Mouse (Mus musculus): ENCODE data around the gene Fus. TPM values are rescaled to one million over a fixed set of nuclear protein-coding genes. Genes with fewer than 3 reads are reported as not detected.

Gene Fus
- total and polyA plus RNA-seq, 2 experiments = 28.6 to 102 TPM

DNA sequence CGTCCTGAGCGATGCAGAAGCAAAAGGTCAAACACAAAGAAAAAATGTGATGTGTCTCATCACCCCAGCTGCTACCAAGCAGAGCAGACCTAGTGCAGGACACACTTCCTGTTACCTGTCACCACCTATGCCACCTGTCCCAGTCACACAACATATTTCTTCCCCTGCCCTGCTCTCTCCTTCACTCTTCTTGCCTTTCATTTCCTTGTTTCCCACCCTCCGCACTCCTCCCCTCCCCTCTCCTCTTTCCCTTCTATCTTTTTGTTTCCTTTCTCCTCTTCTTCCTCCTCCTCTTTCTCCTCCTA is 65.7 kb downstream of the Fus start:
- no peak for DNase-seq (ENCODE audit: extremely low read depth, low read depth, low spot score)
- no peak overlapping the region for H3K4me3 ChIP-seq (ENCODE audit: insufficient read depth, low read depth, low read length)
- H3K36me3 ChIP-seq (ENCODE audit: control insufficient read depth, insufficient read depth, low read length) = no peaks in the 10 kb centered on the region
- WGBS = 89% methylated on average over 3 of the region's 3 CpGs
- TF ChIP-seq POLR2A (IDR thresholded peaks at IDR 0.05; ENCODE audit: extremely low read depth, insufficient read depth, low read length) (no peak), CTCF (IDR thresholded peaks at IDR 0.05; ENCODE audit: low read depth, low read length) (no peak)
- no peak overlapping the region for H3K9ac ChIP-seq (ENCODE audit: low read depth, low read length)
- H3K27ac ChIP-seq (replicated peaks; ENCODE audit: insufficient read depth, low read depth, low read length) = peak overlapping the region; percentile 99
- peaks cover 15% of the 10 kb centered on the region for H3K4me1 ChIP-seq (ENCODE audit: control insufficient read depth, insufficient read depth, low read length)
- no peaks in the 10 kb centered on the region for H3K27me3 ChIP-seq (ENCODE audit: control insufficient read depth, insufficient read depth, low read length)
- H3K79me2 ChIP-seq (ENCODE audit: control insufficient read depth, insufficient read depth, low read length) = no peaks in the 10 kb centered on the region

DNA sequence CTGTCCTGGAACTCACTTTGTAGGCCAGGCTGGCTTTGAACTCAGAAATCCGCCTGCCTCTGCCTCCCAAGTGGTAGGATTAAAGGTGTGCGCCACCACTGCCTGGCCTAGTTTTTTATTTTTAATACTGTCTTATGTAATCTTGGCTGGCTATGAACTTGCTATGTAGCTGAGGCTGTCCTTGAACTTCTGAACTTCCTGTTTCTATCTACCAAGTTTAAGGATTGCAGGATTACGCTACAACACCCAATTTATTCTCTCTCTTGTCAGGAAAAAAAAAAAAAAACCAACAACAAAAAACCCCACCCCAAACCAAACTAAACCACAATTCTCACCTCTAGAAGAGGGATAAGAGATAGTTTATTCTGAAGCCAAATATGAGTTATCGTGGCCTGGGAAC is 66.4 kb downstream of the Fus start:
- H3K36me3 ChIP-seq (ENCODE audit: control insufficient read depth, insufficient read depth, low read length) = no peaks in the 10 kb centered on the region
- no peaks in the 10 kb centered on the region for H3K27me3 ChIP-seq (ENCODE audit: control insufficient read depth, insufficient read depth, low read length)
- no peaks in the 10 kb centered on the region for H3K79me2 ChIP-seq (ENCODE audit: control insufficient read depth, insufficient read depth, low read length)
- no peak overlapping the region for H3K9ac ChIP-seq (ENCODE audit: low read depth, low read length)
- DNase-seq (ENCODE audit: extremely low read depth, low read depth, low spot score) = peak; percentile 59
- H3K4me1 ChIP-seq (ENCODE audit: control insufficient read depth, insufficient read depth, low read length) = peaks cover 15% of the 10 kb centered on the region
- no peak overlapping the region for H3K27ac ChIP-seq (replicated peaks; ENCODE audit: insufficient read depth, low read depth, low read length)
- TF ChIP-seq CTCF (IDR thresholded peaks at IDR 0.05; ENCODE audit: low read depth, low read length) (no peak), POLR2A (IDR thresholded peaks at IDR 0.05; ENCODE audit: extremely low read depth, insufficient read depth, low read length) (no peak)
- WGBS = 59% methylated on average over 4 of the region's 4 CpGs
- H3K4me3 ChIP-seq (ENCODE audit: insufficient read depth, low read depth, low read length) = no peak overlapping the region

Other genes starting within 250 kb of the Fus start
- gene Ctf2, start 235.3 kb upstream of the Fus start, total RNA-seq (2014; rRNA removed) = not detected in 2 replicates
- gene Ctf2, start 235.3 kb upstream of the Fus start, polyA plus RNA-seq (2012; rRNA removed) = not detected in 2 replicates
- 1.9 and 2.4 TPM in 2 replicates for gene Fbxl19, start 222.9 kb upstream of the Fus start, total RNA-seq (2014; rRNA removed)
- 3.9 and 4.7 TPM in 2 replicates for gene Fbxl19, start 222.9 kb upstream of the Fus start, polyA plus RNA-seq (2012; rRNA removed)
- gene Orai3, start 197.6 kb upstream of the Fus start, total RNA-seq (2014; rRNA removed) = 10.2 and 14.7 TPM in 2 replicates
- gene Orai3, start 197.6 kb upstream of the Fus start, polyA plus RNA-seq (2012; rRNA removed) = 21.1 and 26.6 TPM in 2 replicates
- gene Setd1a, start 190.8 kb upstream of the Fus start, total RNA-seq (2014; rRNA removed) = 2.6 and 5.4 TPM in 2 replicates
- 5.5 and 7.8 TPM in 2 replicates for gene Setd1a, start 190.8 kb upstream of the Fus start, polyA plus RNA-seq (2012; rRNA removed)
- not detected in 2 replicates for gene Gm49388, start 181.8 kb upstream of the Fus start, total RNA-seq (2014; rRNA removed)
- not detected in 2 replicates for gene Gm49388, start 181.8 kb upstream of the Fus start, polyA plus RNA-seq (2012; rRNA removed)
- 458 and 477 TPM in 2 replicates for gene Hsd3b7, start 166.9 kb upstream of the Fus start, total RNA-seq (2014; rRNA removed)
- 1,150 and 1,162 TPM in 2 replicates for gene Hsd3b7, start 166.9 kb upstream of the Fus start, polyA plus RNA-seq (2012; rRNA removed)
- 16.7 and 18.5 TPM in 2 replicates for gene Stx4a, start 143.2 kb upstream of the Fus start, total RNA-seq (2014; rRNA removed)
- gene Stx4a, start 143.2 kb upstream of the Fus start, polyA plus RNA-seq (2012; rRNA removed) = 34.7 and 38.3 TPM in 2 replicates
- gene Stx1b, start 142.9 kb upstream of the Fus start, total RNA-seq (2014; rRNA removed) = 0.55 and 0.87 TPM in 2 replicates
- gene Stx1b, start 142.9 kb upstream of the Fus start, polyA plus RNA-seq (2012; rRNA removed) = 7.9 TPM in 2 replicates
- 8.8 and 11.5 TPM in 2 replicates for gene Zfp646, start 91.2 kb upstream of the Fus start, total RNA-seq (2014; rRNA removed)
- 6.0 and 7.4 TPM in 2 replicates for gene Zfp646, start 91.2 kb upstream of the Fus start, polyA plus RNA-seq (2012; rRNA removed)
- 0.65 and 0.94 TPM in 2 replicates for gene Zfp668, start 90.6 kb upstream of the Fus start, total RNA-seq (2014; rRNA removed)
- gene Zfp668, start 90.6 kb upstream of the Fus start, polyA plus RNA-seq (2012; rRNA removed) = 2.1 and 2.2 TPM in 2 replicates
- gene Prss53, start 76.5 kb upstream of the Fus start, total RNA-seq (2014; rRNA removed) = 2.3 and 2.5 TPM in 2 replicates
- gene Prss53, start 76.5 kb upstream of the Fus start, polyA plus RNA-seq (2012; rRNA removed) = 9.2 and 12.0 TPM in 2 replicates
- not detected in 2 replicates for gene Gm21974, start 72.0 kb upstream of the Fus start, total RNA-seq (2014; rRNA removed)
- gene Gm21974, start 72.0 kb upstream of the Fus start, polyA plus RNA-seq (2012; rRNA removed) = not detected in 2 replicates
- gene Vkorc1, start 71.8 kb upstream of the Fus start, total RNA-seq (2014; rRNA removed) = 261 and 316 TPM in 2 replicates
- gene Vkorc1, start 71.8 kb upstream of the Fus start, polyA plus RNA-seq (2012; rRNA removed) = 833 and 889 TPM in 2 replicates
- 8.2 and 12.0 TPM in 2 replicates for gene Bckdk, start 63.4 kb upstream of the Fus start, total RNA-seq (2014; rRNA removed)
- 17.5 and 19.8 TPM in 2 replicates for gene Bckdk, start 63.4 kb upstream of the Fus start, polyA plus RNA-seq (2012; rRNA removed)
- 15.8 and 18.3 TPM in 2 replicates for gene Kat8, start 54.9 kb upstream of the Fus start, total RNA-seq (2014; rRNA removed)
- 11.5 and 12.6 TPM in 2 replicates for gene Kat8, start 54.9 kb upstream of the Fus start, polyA plus RNA-seq (2012; rRNA removed)
- 2.9 and 5.9 TPM in 2 replicates for gene Prss8, start 37.4 kb upstream of the Fus start, total RNA-seq (2014; rRNA removed)
- gene Prss8, start 37.4 kb upstream of the Fus start, polyA plus RNA-seq (2012; rRNA removed) = 3.8 and 8.6 TPM in 2 replicates
- gene Prss36, start 20.7 kb upstream of the Fus start, total RNA-seq (2014; rRNA removed) = 8.1 and 8.7 TPM in 2 replicates
- 17.2 and 18.2 TPM in 2 replicates for gene Prss36, start 20.7 kb upstream of the Fus start, polyA plus RNA-seq (2012; rRNA removed)
- gene Pycard, start 26.4 kb downstream of the Fus start, total RNA-seq (2014; rRNA removed) = 1.5 and 2.8 TPM in 2 replicates
- gene Pycard, start 26.4 kb downstream of the Fus start, polyA plus RNA-seq (2012; rRNA removed) = 4.5 and 5.0 TPM in 2 replicates
- gene Trim72, start 36.5 kb downstream of the Fus start, total RNA-seq (2014; rRNA removed) = 0.28 TPM in 1 of 2 replicates, not detected in the other
- gene Trim72, start 36.5 kb downstream of the Fus start, polyA plus RNA-seq (2012; rRNA removed) = 0.15 and 0.19 TPM in 2 replicates
- 0.60 and 0.65 TPM in 2 replicates for gene Itgam, start 95.2 kb downstream of the Fus start, total RNA-seq (2014; rRNA removed)
- gene Itgam, start 95.2 kb downstream of the Fus start, polyA plus RNA-seq (2012; rRNA removed) = 0.29 and 0.83 TPM in 2 replicates
- not detected in 2 replicates for gene Gm49368, start 95.2 kb downstream of the Fus start, total RNA-seq (2014; rRNA removed)
- 0.09 TPM in 1 of 2 replicates, not detected in the other for gene Gm49368, start 95.2 kb downstream of the Fus start, polyA plus RNA-seq (2012; rRNA removed)
- gene Itgax, start 162.1 kb downstream of the Fus start, total RNA-seq (2014; rRNA removed) = 0.46 and 0.74 TPM in 2 replicates
- gene Itgax, start 162.1 kb downstream of the Fus start, polyA plus RNA-seq (2012; rRNA removed) = 0.16 and 0.56 TPM in 2 replicates
- gene Itgad, start 186.9 kb downstream of the Fus start, total RNA-seq (2014; rRNA removed) = 0.09 TPM in 1 of 2 replicates, not detected in the other
- gene Itgad, start 186.9 kb downstream of the Fus start, polyA plus RNA-seq (2012; rRNA removed) = 0.02 TPM in 1 of 2 replicates, not detected in the other
- 0.28 TPM in 1 of 2 replicates, not detected in the other for gene Cox6a2, start 238.9 kb downstream of the Fus start, total RNA-seq (2014; rRNA removed)
- gene Cox6a2, start 238.9 kb downstream of the Fus start, polyA plus RNA-seq (2012; rRNA removed) = 0.18 and 0.45 TPM in 2 replicates

Measured in liver, adult 2 months (tissue).